In the genomic region with DNA sequence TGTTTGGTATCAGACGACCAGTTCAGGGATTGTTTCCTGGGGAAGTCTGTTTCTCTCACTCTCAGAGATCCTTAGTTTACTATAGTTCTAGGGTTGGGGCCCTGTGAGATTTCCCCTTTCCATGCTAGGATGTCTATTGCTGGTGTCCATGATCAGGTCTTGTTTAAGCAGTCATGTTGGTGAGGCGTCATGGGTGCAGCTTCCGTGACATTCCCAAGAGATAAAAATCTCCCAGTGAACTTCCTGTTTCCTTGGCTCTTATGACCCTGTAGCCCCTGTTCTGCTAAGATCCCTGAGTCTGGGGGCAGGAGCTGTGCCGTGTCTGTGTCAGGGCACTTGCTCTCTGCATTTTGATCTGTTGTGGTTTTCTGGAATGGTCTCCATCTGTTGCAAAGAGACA, we compare ENCODE assay signal across 27 mouse cellular contexts. TPM values are rescaled to one million over a fixed set of nuclear protein-coding genes. Genes with fewer than 3 reads are reported as not detected.
DNase-seq lines count a peak whose midpoint lies in the region; ATAC-seq and TF ChIP-seq lines count a peak whose summit lies in the region.
"Had no signal": no experiment of that assay in that cellular context is flagged by ENCODE, and none has a peak within 500 bp of the region (broad histone marks: within the 10 kb centered on the region; RNA-seq: fewer than 3 reads in every experiment).

No protein-coding gene starts in this region.

- WGBS in heart, embryonic 16.5 days = 44% methylated on average over 4 of the region's 4 CpGs
- whole genome bisulfite sequencing in kidney, embryonic 16.5 days = 23% methylated on average over 4 of the region's 4 CpGs

- intact Hi-C loops in heart, postnatal 36 days (cut with DNase I) = loop anchor here (5.0 kb wide), 1 partner anchor 37 kb away; no protein-coding TSS in a partner anchor

- no peaks in the 10 kb centered on the region for H3K27me3 ChIP-seq in heart, embryonic 16.5 days (ENCODE audit: control insufficient read depth, insufficient read depth, low read length)
- H3K27me3 ChIP-seq in kidney, embryonic 16.5 days (ENCODE audit: insufficient read depth, low read length) = no peaks in the 10 kb centered on the region
- H3K27me3 ChIP-seq in G1E (ENCODE audit: insufficient read depth, low read length) = no peaks in the 10 kb centered on the region
- H3K27me3 ChIP-seq: CH12.LX; embryonic facial prominence, embryonic 12.5 days; forebrain, embryonic 13.5 days; hindbrain, embryonic 15.5 days; limb, embryonic 12.5 days; liver, embryonic 12.5 days; midbrain, embryonic 12.5 days; neural tube, embryonic 15.5 days had no signal

- H3K4me1 ChIP-seq in heart, embryonic 16.5 days (ENCODE audit: control insufficient read depth, insufficient read depth, low read length) = peaks cover 59% of the 10 kb centered on the region
- peaks cover 56% of the 10 kb centered on the region for H3K4me1 ChIP-seq in kidney, embryonic 16.5 days (ENCODE audit: insufficient read depth, low read length)
- peaks cover 30% of the 10 kb centered on the region for H3K4me1 ChIP-seq in G1E (ENCODE audit: insufficient read depth, low read depth, low read length)

- H3K9me3 ChIP-seq in heart, embryonic 16.5 days (replicated peaks; ENCODE audit: control insufficient read depth, low read length) = no peaks in the 10 kb centered on the region
- no peaks in the 10 kb centered on the region for H3K9me3 ChIP-seq in kidney, embryonic 16.5 days (ENCODE audit: low read length)
- no peaks in the 10 kb centered on the region for H3K9me3 ChIP-seq in G1E (replicated peaks)
- H3K9me3 ChIP-seq: embryonic facial prominence, embryonic 12.5 days; forebrain, embryonic 13.5 days; hindbrain, embryonic 15.5 days; limb, embryonic 12.5 days; liver, embryonic 12.5 days; midbrain, embryonic 12.5 days; neural tube, embryonic 15.5 days had no signal

- no peak overlapping the region for H3K4me3 ChIP-seq in heart, embryonic 16.5 days (ENCODE audit: low read length)
- H3K4me3 ChIP-seq in kidney, embryonic 16.5 days (ENCODE audit: low read length) = no peak overlapping the region
- H3K4me3 ChIP-seq in G1E (ENCODE audit: low read depth, low read length) = no peak overlapping the region
- H3K4me3 ChIP-seq: embryonic facial prominence, embryonic 12.5 days; erythroblast, embryonic 14.5 days; forebrain, embryonic 13.5 days; hindbrain, embryonic 15.5 days; limb, embryonic 12.5 days; liver, embryonic 12.5 days; midbrain, embryonic 12.5 days; neural tube, embryonic 15.5 days had no signal

- peaks cover 10% of the 10 kb centered on the region; the same call in 1 of the 2 replicates for H3K36me3 ChIP-seq in heart, embryonic 16.5 days (ENCODE audit: control insufficient read depth, insufficient read depth)
- H3K36me3 ChIP-seq in kidney, embryonic 16.5 days (ENCODE audit: insufficient read depth, low read length) = 0 out of 2 replicates have a peak, but pooled peaks cover 5% of the 10 kb centered on the region
- H3K36me3 ChIP-seq in G1E (replicated peaks) = peaks cover 47% of the 10 kb centered on the region
- H3K36me3 ChIP-seq: hindbrain, embryonic 15.5 days; midbrain, embryonic 12.5 days; neural tube, embryonic 15.5 days had no signal

- 0 out of 2 replicates have a peak overlapping the region, but pooled peaks have one; percentile 16 for H3K27ac ChIP-seq in heart, embryonic 16.5 days (ENCODE audit: low read length)
- peak overlapping the region; percentile 25; the same call in 1 of the 2 replicates for H3K27ac ChIP-seq in kidney, embryonic 16.5 days (ENCODE audit: low read length)
- H3K27ac ChIP-seq: embryonic facial prominence, embryonic 12.5 days; forebrain, embryonic 13.5 days; hindbrain, embryonic 15.5 days; limb, embryonic 12.5 days; liver, embryonic 12.5 days; midbrain, embryonic 12.5 days; neural tube, embryonic 15.5 days had no signal

- no peak overlapping the region for H3K9ac ChIP-seq in heart, embryonic 16.5 days (ENCODE audit: low read length)
- H3K9ac ChIP-seq in kidney, embryonic 16.5 days (replicated peaks; ENCODE audit: low read length) = peak overlapping the region; percentile 8; the same call in 1 of the 2 replicates
- H3K9ac ChIP-seq: embryonic facial prominence, embryonic 12.5 days; hindbrain, embryonic 15.5 days; limb, embryonic 12.5 days; liver, embryonic 12.5 days; midbrain, embryonic 12.5 days; neural tube, embryonic 15.5 days had no signal

- no peak for ATAC-seq in heart, embryonic 16.5 days (replicated peaks; ENCODE audit: extremely low read depth, insufficient read depth, low FRiP score)
- no peak for ATAC-seq in kidney, embryonic 16.5 days (ENCODE audit: low FRiP score, low TSS enrichment)
- ATAC-seq in G1E (ENCODE audit: extremely low read depth, insufficient number of reproducible peaks, low FRiP score, poor library complexity, severe bottlenecking) = no peak
- ATAC-seq: forebrain, embryonic 13.5 days; liver, embryonic 12.5 days had no signal

- DNase-seq in heart, adult 11 months = peak; percentile 90
- no peak for DNase-seq in heart, postnatal 36 days
- DNase-seq in heart, adult 18-20 months = no peak
- DNase-seq in kidney, postnatal 36 days = no peak
- DNase-seq in G1E (ENCODE audit: low spot score) = peak; percentile 6
- DNase-seq: B cell, adult 2 months; cerebellum, adult 18-20 months; cerebellum, postnatal 14 days; gastrocnemius, postnatal 14 days; kidney, postnatal 25 days; layer of hippocampus, postnatal 36 days; lung, adult 2 months; right cerebral cortex, adult 18-20 months; right cerebral cortex, postnatal 4 days; thymus, adult 18-20 months; thymus, postnatal 36 days had no signal

- H3K4me2 ChIP-seq in heart, embryonic 16.5 days (ENCODE audit: low read depth, low read length) = no peak overlapping the region
- no peak overlapping the region for H3K4me2 ChIP-seq in kidney, embryonic 16.5 days (replicated peaks; ENCODE audit: low read depth, low read length)
- H3K4me2 ChIP-seq: embryonic facial prominence, embryonic 12.5 days; forebrain, embryonic 13.5 days; hindbrain, embryonic 15.5 days; limb, embryonic 12.5 days; liver, embryonic 12.5 days; midbrain, embryonic 12.5 days; neural tube, embryonic 15.5 days had no signal

- TF ChIP-seq CTCF in G1E (IDR thresholded peaks at IDR 0.05; ENCODE audit: low read depth, low read length) = no peak

RNA-seq across cellular contexts. Expression of a gene that starts 9.4 kb away (rescaled TPM):
- total RNA-seq in heart, postnatal 36 days (2021) = 100 to 1,000 TPM in 1 of 2 experiments, 10 to 100 TPM in 1; 92.3 to 101 TPM
- polyA plus RNA-seq in heart, embryonic 16.5 days (2015; fragmentation: Nextera tagmentation; extraction: Ambion mirVana) = 36.8 and 43.1 TPM in 2 replicates
- 100 to 1,000 TPM in 1 of 2 experiments, 10 to 100 TPM in 1; 96.6 to 104 TPM for total RNA-seq in heart, adult 18-20 months (2021)
- polyA plus RNA-seq in kidney, embryonic 16.5 days (2015; fragmentation: Nextera tagmentation; extraction: Ambion mirVana) = 33.4 and 34.5 TPM in 2 replicates
- total RNA-seq in G1E (2014; fragmentation: Nextera tagmentation) (35.9 and 67.9 TPM in 2 replicates), G1E (2017) (8.2 and 18.1 TPM in 2 replicates)
- 53.1 and 54.9 TPM in 2 replicates for polyA plus RNA-seq in G1E (2012)

RNA-seq across cellular contexts. Expression of a gene that starts 38.8 kb away (rescaled TPM):
- total RNA-seq in heart, postnatal 36 days (2021) = 10 to 100 TPM; 48.6 to 50.6 TPM
- 18.9 and 22.1 TPM in 2 replicates for polyA plus RNA-seq in heart, embryonic 16.5 days (2015; fragmentation: Nextera tagmentation; extraction: Ambion mirVana)
- 10 to 100 TPM; 39.2 to 42.9 TPM for total RNA-seq in heart, adult 18-20 months (2021)
- 21.5 and 23.6 TPM in 2 replicates for polyA plus RNA-seq in kidney, embryonic 16.5 days (2015; fragmentation: Nextera tagmentation; extraction: Ambion mirVana)
- total RNA-seq in G1E (2014; fragmentation: Nextera tagmentation) = not detected in 2 replicates
- total RNA-seq in G1E (2017) = 0.17 and 0.33 TPM in 2 replicates
- 0.02 and 0.04 TPM in 2 replicates for polyA plus RNA-seq in G1E (2012)

RNA-seq across cellular contexts. Expression of a gene that starts 39.9 kb away (rescaled TPM):
- 1 to 10 TPM; 8.7 to 9.7 TPM for total RNA-seq in heart, postnatal 36 days (2021)
- polyA plus RNA-seq in heart, embryonic 16.5 days (2015; fragmentation: Nextera tagmentation; extraction: Ambion mirVana) = 26.2 and 28.3 TPM in 2 replicates
- 1 to 10 TPM; 7.1 to 8.5 TPM for total RNA-seq in heart, adult 18-20 months (2021)
- 48.1 and 50.2 TPM in 2 replicates for polyA plus RNA-seq in kidney, embryonic 16.5 days (2015; fragmentation: Nextera tagmentation; extraction: Ambion mirVana)
- total RNA-seq in G1E (2014; fragmentation: Nextera tagmentation) (6.2 and 6.6 TPM in 2 replicates), G1E (2017) (16.8 and 18.7 TPM in 2 replicates)
- 33.0 and 37.5 TPM in 2 replicates for polyA plus RNA-seq in G1E (2012)

RNA-seq across cellular contexts. Expression of a gene that starts 49.2 kb away (rescaled TPM):
- total RNA-seq in heart, postnatal 36 days (2021) = 10 to 100 TPM; 18.7 to 21.2 TPM
- polyA plus RNA-seq in heart, embryonic 16.5 days (2015; fragmentation: Nextera tagmentation; extraction: Ambion mirVana) = 17.7 and 18.2 TPM in 2 replicates
- 10 to 100 TPM; 17.5 to 18.2 TPM for total RNA-seq in heart, adult 18-20 months (2021)
- 58.3 and 64.5 TPM in 2 replicates for polyA plus RNA-seq in kidney, embryonic 16.5 days (2015; fragmentation: Nextera tagmentation; extraction: Ambion mirVana)
- total RNA-seq in G1E (2014; fragmentation: Nextera tagmentation) (9.3 and 10.2 TPM in 2 replicates), G1E (2017) (8.0 and 10.5 TPM in 2 replicates)
- polyA plus RNA-seq in G1E (2012) = 18.1 and 22.5 TPM in 2 replicates

Comparison
In these comparisons a context has a peak if more than half of its experiments do, and no peak if none do; other contexts are left out.
1. DNase-seq: peak in heart, adult 11 months (single experiment) and G1E (single experiment); none in heart, postnatal 36 days (0 of 2), heart, adult 18-20 months (0 of 2) and kidney, postnatal 36 days (0 of 2).
2. RNA of a gene that starts 38.8 kb away (total RNA-seq): 48.6 to 50.6 TPM in heart, postnatal 36 days and 39.2 to 42.9 TPM in heart, adult 18-20 months; 0.17 to 0.33 TPM in G1E; every median in the first group is over 10 times any median in the second.